Mouse (Mus musculus): ENCODE results near the gene Acox1. TPM values are rescaled to one million over a fixed set of nuclear protein-coding genes. Genes with fewer than 3 reads are reported as not detected.
A peak's percentile ranks its signal among the peaks of the same experiment; 100 is the strongest.

Gene Acox1
- total RNA-seq (2014; rRNA removed) (994 and 1,028 TPM in 2 replicates), polyA plus RNA-seq (2012; rRNA removed) (683 and 720 TPM in 2 replicates)

DNA sequence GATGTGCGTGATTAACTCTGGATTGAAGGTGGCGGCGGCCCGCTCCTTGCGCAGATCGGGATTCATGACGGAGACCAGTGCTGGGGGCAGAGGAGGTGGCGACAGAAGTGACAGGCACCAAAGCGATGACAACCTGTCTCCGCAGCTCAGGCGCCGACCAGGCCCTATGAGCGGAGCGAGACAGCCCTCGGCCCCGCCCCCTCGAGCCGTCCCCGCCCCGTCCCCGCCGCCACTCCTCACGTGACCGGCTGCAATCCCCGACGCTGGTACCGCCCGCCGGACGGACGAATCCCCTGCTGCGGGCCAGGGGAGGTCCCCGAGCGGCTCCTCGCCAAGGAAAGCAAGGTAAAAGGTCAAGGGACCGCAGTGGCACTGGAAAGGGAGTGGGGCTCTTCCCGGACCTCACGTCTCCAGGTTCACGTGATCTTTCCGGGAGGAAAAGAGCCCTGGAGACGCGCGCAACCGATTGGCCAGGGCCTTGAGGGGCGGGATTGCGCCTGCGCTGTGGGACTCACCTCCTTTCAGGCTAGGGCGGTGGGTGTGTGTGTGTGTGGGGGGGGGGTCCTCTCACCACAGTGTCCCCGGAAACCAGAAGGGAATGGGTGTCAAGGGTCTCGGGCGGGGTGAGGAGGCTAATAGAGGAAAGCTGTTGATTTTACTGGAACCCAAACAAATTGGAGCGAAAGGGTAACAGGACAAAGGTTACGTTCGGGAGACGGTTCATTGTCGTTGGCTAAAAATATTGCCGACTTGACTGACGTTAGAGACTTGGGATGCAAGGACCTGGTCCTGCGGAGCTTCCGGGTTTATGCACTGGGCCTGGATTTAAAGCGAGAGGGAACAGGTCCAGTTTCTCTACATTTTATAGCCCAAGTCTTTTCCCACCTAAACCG lies at the start of gene Acox1, which contains the start of gene Ten1:
Gene Acox1 (minus strand): TSS at position 407 of the 893 bp plus-strand sequence.
Gene Ten1 (plus strand): TSS at position 217 of the 893 bp plus-strand sequence.
- under 1% methylated on average over 62 of the region's 62 CpGs for WGBS
- peak within 1 kb of the TSS; percentile 88 for H3K27ac ChIP-seq (replicated peaks; ENCODE audit: insufficient read depth, low read depth, low read length)
- peak; percentile 99 for DNase-seq (ENCODE audit: extremely low read depth, low read depth, low spot score)
- H3K79me2 ChIP-seq (ENCODE audit: control insufficient read depth, insufficient read depth, low read length) = peaks cover 17% of the 10 kb centered on the region
- TF ChIP-seq CTCF (IDR thresholded peaks at IDR 0.05; ENCODE audit: low read depth, low read length) (peak; percentile 13; the same call in 1 of the 2 replicates), POLR2A (IDR thresholded peaks at IDR 0.05; ENCODE audit: extremely low read depth, insufficient read depth, low read length) (peak; percentile 100)
- peaks cover 19% of the 10 kb centered on the region for H3K4me1 ChIP-seq (ENCODE audit: control insufficient read depth, insufficient read depth, low read length)
- peak within 1 kb of the TSS; percentile 68 for H3K4me3 ChIP-seq (ENCODE audit: insufficient read depth, low read depth, low read length)
- H3K9ac ChIP-seq (ENCODE audit: low read depth, low read length) = peak within 1 kb of the TSS; percentile 90
- H3K36me3 ChIP-seq (ENCODE audit: control insufficient read depth, insufficient read depth, low read length) = peaks cover 33% of the 10 kb centered on the region
- no peaks in the 10 kb centered on the region for H3K27me3 ChIP-seq (ENCODE audit: control insufficient read depth, insufficient read depth, low read length)

DNA sequence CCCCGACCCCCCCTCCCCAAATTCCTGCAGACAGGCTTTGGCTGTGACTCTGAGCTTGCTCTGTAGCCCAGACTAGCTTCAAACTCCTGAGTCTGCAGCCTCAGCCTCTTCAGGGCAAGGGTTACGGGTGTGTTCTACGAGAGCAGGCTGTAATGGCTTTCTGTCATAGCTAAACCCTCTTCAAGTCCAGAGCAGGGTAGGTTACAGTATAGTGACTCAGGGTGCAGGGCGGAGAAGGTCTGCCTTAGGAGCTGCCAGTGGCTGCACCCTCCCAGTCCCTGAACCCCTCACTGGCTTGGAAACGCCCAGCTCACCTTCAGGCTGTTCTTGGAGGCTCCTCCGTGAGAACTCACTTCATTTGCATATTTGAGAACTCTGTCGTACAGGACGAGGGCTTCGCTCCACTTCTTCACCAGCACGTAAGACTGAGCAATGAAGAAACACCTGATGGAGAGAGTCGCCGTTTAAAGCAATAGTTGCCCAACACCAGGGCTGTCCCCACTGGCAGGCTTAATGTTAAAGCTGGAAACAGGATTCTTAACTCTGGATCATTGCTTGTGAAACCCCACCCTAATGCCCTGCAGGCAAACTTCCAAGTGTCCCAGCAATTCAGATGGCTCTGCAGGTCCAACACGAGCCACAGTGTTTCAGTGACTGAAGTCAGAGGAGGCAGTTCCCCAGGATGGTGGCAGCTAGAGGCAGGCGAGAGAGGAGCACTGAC lies 48.8 kb upstream of the Acox1 start:
- Histone ChIP-seq H3K36me3 (ENCODE audit: control insufficient read depth, insufficient read depth, low read length) (peaks cover 61% of the 10 kb centered on the region; the same call in 1 of the 2 replicates), H3K27me3 (ENCODE audit: control insufficient read depth, insufficient read depth, low read length) (no peaks in the 10 kb centered on the region), H3K4me3 (ENCODE audit: insufficient read depth, low read depth, low read length) (no peak overlapping the region), H3K9ac (ENCODE audit: low read depth, low read length) (no peak overlapping the region), H3K27ac (replicated peaks; ENCODE audit: insufficient read depth, low read depth, low read length) (no peak overlapping the region), H3K79me2 (ENCODE audit: control insufficient read depth, insufficient read depth, low read length) (no peaks in the 10 kb centered on the region), H3K4me1 (ENCODE audit: control insufficient read depth, insufficient read depth, low read length) (no peaks in the 10 kb centered on the region)
- no peak for TF ChIP-seq POLR2A (IDR thresholded peaks at IDR 0.05; ENCODE audit: extremely low read depth, insufficient read depth, low read length)
- no peak for TF ChIP-seq CTCF (IDR thresholded peaks at IDR 0.05; ENCODE audit: low read depth, low read length)
- 92% methylated on average over 14 of the region's 14 CpGs for WGBS
- DNase-seq (ENCODE audit: extremely low read depth, low read depth, low spot score) = no peak

DNA sequence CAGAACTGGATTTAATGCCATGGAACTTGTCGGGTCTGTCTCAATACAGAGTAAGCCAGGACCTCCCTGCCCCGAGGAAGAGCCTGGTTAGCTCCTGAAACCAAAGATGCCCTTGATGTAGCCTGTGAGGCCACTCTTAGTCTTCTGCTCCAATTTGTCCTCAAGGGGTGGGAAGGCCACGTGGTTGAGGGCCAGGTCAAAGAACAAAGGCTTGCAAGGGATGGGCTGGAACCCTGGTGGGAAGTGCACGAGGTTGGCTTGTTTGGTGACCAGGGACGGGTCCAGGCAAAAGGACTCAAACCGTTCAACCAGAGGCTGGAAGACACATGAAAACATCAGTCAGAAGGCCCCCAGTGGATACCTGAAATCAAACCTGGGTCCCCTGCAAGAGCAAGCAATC lies 46.8 kb upstream of the Acox1 start:
- Histone ChIP-seq H3K4me3 (ENCODE audit: insufficient read depth, low read depth, low read length) (no peak overlapping the region), H3K9ac (ENCODE audit: low read depth, low read length) (no peak overlapping the region), H3K27me3 (ENCODE audit: control insufficient read depth, insufficient read depth, low read length) (no peaks in the 10 kb centered on the region), H3K27ac (replicated peaks; ENCODE audit: insufficient read depth, low read depth, low read length) (no peak overlapping the region), H3K36me3 (ENCODE audit: control insufficient read depth, insufficient read depth, low read length) (peaks cover 47% of the 10 kb centered on the region; the same call in 1 of the 2 replicates), H3K4me1 (ENCODE audit: control insufficient read depth, insufficient read depth, low read length) (no peaks in the 10 kb centered on the region), H3K79me2 (ENCODE audit: control insufficient read depth, insufficient read depth, low read length) (no peaks in the 10 kb centered on the region)
- no peak for TF ChIP-seq CTCF (IDR thresholded peaks at IDR 0.05; ENCODE audit: low read depth, low read length)
- no peak for TF ChIP-seq POLR2A (IDR thresholded peaks at IDR 0.05; ENCODE audit: extremely low read depth, insufficient read depth, low read length)
- 72% methylated on average over 6 of the region's 6 CpGs for WGBS
- no peak for DNase-seq (ENCODE audit: extremely low read depth, low read depth, low spot score)

DNA sequence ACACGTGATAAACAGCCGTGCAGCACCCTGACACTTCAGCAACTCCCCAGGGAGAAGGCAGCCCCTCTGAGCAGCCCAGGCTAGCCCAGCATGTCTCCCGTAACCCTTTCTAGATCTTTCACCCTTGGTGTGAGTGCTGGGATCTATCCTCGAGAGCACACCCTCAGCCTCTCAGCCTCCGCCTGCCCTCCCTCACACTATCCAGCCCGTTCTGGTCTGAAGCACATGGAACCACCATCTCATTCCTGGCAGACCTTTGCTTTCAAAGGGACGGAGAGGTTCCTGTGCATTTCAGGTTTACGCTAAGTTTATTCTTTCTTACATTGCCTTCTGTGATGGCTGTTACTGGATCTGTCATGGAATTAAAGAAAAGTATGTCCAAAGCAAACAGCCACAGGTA lies 45.7 kb upstream of the Acox1 start:
- H3K4me3 ChIP-seq (ENCODE audit: insufficient read depth, low read depth, low read length) = no peak overlapping the region
- WGBS = 87% methylated on average over 8 of the region's 8 CpGs
- H3K27me3 ChIP-seq (ENCODE audit: control insufficient read depth, insufficient read depth, low read length) = no peaks in the 10 kb centered on the region
- TF ChIP-seq POLR2A (IDR thresholded peaks at IDR 0.05; ENCODE audit: extremely low read depth, insufficient read depth, low read length) (no peak), CTCF (IDR thresholded peaks at IDR 0.05; ENCODE audit: low read depth, low read length) (no peak)
- peaks cover 39% of the 10 kb centered on the region; the same call in 1 of the 2 replicates for H3K36me3 ChIP-seq (ENCODE audit: control insufficient read depth, insufficient read depth, low read length)
- H3K27ac ChIP-seq (replicated peaks; ENCODE audit: insufficient read depth, low read depth, low read length) = no peak overlapping the region
- no peaks in the 10 kb centered on the region for H3K79me2 ChIP-seq (ENCODE audit: control insufficient read depth, insufficient read depth, low read length)
- H3K9ac ChIP-seq (ENCODE audit: low read depth, low read length) = no peak overlapping the region
- H3K4me1 ChIP-seq (ENCODE audit: control insufficient read depth, insufficient read depth, low read length) = no peaks in the 10 kb centered on the region
- DNase-seq (ENCODE audit: extremely low read depth, low read depth, low spot score) = no peak

DNA sequence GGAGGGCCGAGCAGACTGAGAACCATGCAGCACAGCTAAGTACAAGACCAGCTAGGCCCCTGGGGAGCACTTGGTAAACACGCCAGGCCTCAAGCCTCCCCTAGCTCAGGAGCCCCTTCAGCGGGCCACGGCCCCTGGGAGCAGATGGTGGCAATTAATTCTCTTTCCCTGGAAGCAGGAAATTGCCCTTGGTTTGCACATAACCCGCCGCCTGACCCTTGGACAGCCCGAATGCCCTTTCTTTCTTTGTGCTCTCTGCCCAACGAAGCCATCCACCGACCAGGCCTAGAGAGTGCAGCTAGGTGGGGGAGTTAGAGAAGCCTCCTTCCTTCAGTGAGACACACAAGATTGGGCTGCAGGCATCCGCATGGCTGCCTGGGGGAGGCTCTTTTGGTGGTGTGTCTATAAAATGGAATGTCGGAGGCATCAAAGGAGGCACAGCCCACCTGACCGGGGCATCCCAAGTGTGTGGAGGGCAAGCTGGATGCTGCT lies 42.9 kb upstream of the Acox1 start:
- Histone ChIP-seq H3K9ac (ENCODE audit: low read depth, low read length) (no peak overlapping the region), H3K4me1 (ENCODE audit: control insufficient read depth, insufficient read depth, low read length) (no peaks in the 10 kb centered on the region), H3K36me3 (ENCODE audit: control insufficient read depth, insufficient read depth, low read length) (peaks cover 15% of the 10 kb centered on the region; the same call in 1 of the 2 replicates), H3K4me3 (ENCODE audit: insufficient read depth, low read depth, low read length) (no peak overlapping the region), H3K79me2 (ENCODE audit: control insufficient read depth, insufficient read depth, low read length) (no peaks in the 10 kb centered on the region), H3K27me3 (ENCODE audit: control insufficient read depth, insufficient read depth, low read length) (no peaks in the 10 kb centered on the region), H3K27ac (replicated peaks; ENCODE audit: insufficient read depth, low read depth, low read length) (no peak overlapping the region)
- 71% methylated on average over 12 of the region's 12 CpGs for WGBS
- DNase-seq (ENCODE audit: extremely low read depth, low read depth, low spot score) = no peak
- TF ChIP-seq CTCF (IDR thresholded peaks at IDR 0.05; ENCODE audit: low read depth, low read length) = no peak
- no peak for TF ChIP-seq POLR2A (IDR thresholded peaks at IDR 0.05; ENCODE audit: extremely low read depth, insufficient read depth, low read length)

Data from liver, adult 2 months (tissue).